Mouse (Mus musculus) stomach, postnatal 0 days (tissue): ENCODE results near the gene Ptpro.

Source experiments
- CTCF ChIP-seq: IDR thresholded peaks from 2 replicates; pipeline ENCODE4 v1.5.1; 2016; ENCODE audit warnings: antibody characterized with exemption, low read depth, mild to moderate bottlenecking, moderate library complexity
- EP300 ChIP-seq: optimal IDR thresholded peaks from 2 replicates; pipeline ENCODE3; 2016; ENCODE audit warnings: antibody characterized with exemption

DNA sequence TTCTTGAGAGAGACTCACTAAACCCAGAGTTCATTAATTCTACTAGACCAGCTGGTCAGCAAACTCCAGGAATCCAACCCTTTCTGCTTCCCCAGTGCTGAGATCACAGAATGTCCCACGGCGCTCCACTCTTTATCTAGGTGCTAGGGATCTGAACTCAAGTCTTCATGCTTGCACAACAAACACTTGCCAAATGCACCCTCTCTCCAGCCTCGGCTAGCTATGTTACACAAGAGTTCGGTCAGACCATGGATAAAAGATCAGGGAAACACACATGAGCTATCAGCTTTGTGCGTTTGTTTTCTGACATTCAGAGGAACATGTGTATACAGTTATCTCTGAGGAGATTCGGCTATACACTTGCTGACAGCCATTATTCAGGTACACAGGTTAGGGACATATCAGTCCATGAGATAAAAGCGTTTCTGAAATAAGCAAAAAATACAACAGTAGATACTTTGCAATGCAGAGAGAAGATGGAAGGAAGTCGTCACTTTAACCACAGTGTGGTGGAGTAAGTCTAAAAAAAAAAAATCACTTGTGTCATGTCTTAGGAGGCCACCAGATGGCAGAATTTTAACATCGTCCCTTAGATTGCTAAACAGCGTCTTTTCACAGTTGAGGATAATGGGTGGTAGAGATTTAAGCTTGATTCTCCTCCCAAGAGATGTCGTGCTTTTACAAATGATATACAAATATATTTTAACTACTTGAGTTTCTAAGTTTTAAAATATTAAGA, 46.3 kb upstream of the Ptpro start:
- TF ChIP-seq CTCF (peak; percentile 82), EP300 (no peak)
